Mouse (Mus musculus) adipocyte (in vitro differentiated cells): Measurements from ENCODE around the gene Fam214a.

Source experiments
- DNase-seq: peaks from one replicate; pipeline ENCODE4 v3.0.0-alpha.2; 2016; ENCODE audit warnings: low spot score

Fam214a gene

GRCm38 (mm10) chr9:74951491-74951890 lies 1.2 kb upstream of the Fam214a start:
- DNase-seq, result no peak

- peak; percentile 91 for DNase-seq
Observed at GRCm38 (mm10) chr9:74952106-74952505, 578 bp upstream of the Fam214a start.

GRCm38 (mm10) chr9:74953265-74953958 lies 728 bp downstream of the Fam214a start:
- DNase-seq, result peak; percentile 78

- DNase-seq, result no peak
Observed at GRCm38 (mm10) chr9:74953959-74954279, 1.2 kb downstream of the Fam214a start.

- DNase-seq, result no peak
Observed at GRCm38 (mm10) chr9:74954387-74954786, 1.7 kb downstream of the Fam214a start.

- no peak for DNase-seq
Observed at GRCm38 (mm10) chr9:74960630-74961029, 7.9 kb downstream of the Fam214a start.

GRCm38 (mm10) chr9:74961073-74961575 lies 8.4 kb downstream of the Fam214a start:
- no peak for DNase-seq

- no peak for DNase-seq
Observed at GRCm38 (mm10) chr9:74963953-74964352, 11.3 kb downstream of the Fam214a start.

GRCm38 (mm10) chr9:74964866-74965384 lies 12.2 kb downstream of the Fam214a start:
- no peak for DNase-seq

- DNase-seq, result no peak
Observed at GRCm38 (mm10) chr9:74966200-74966599, 13.5 kb downstream of the Fam214a start.

- DNase-seq, result no peak
Observed at GRCm38 (mm10) chr9:74968647-74969428, 16.2 kb downstream of the Fam214a start.

- DNase-seq, result peak; percentile 61
Observed at GRCm38 (mm10) chr9:74970591-74970990, 17.9 kb downstream of the Fam214a start.

GRCm38 (mm10) chr9:74971191-74971976 lies 18.7 kb downstream of the Fam214a start:
- peak; percentile 75 for DNase-seq

GRCm38 (mm10) chr9:74972736-74973135 lies 20.1 kb downstream of the Fam214a start:
- no peak for DNase-seq

- no peak for DNase-seq
Observed at GRCm38 (mm10) chr9:74973154-74973553, 20.5 kb downstream of the Fam214a start.

GRCm38 (mm10) chr9:74974758-74975157 lies 22.1 kb downstream of the Fam214a start:
- no peak for DNase-seq

GRCm38 (mm10) chr9:74975416-74975815 lies 22.7 kb downstream of the Fam214a start:
- peak; percentile 74 for DNase-seq

- DNase-seq, result peak; percentile 94
Observed at GRCm38 (mm10) chr9:74975911-74976563, 23.4 kb downstream of the Fam214a start.

GRCm38 (mm10) chr9:74977251-74977650 lies 24.6 kb downstream of the Fam214a start:
- DNase-seq, result peak; percentile 50

- DNase-seq, result peak; percentile 55
Observed at GRCm38 (mm10) chr9:74977962-74978361, 25.3 kb downstream of the Fam214a start.

- peak; percentile 61 for DNase-seq
Observed at GRCm38 (mm10) chr9:74978868-74979267, 26.2 kb downstream of the Fam214a start.

GRCm38 (mm10) chr9:74979371-74979770 lies 26.7 kb downstream of the Fam214a start:
- no peak for DNase-seq
